Mouse (Mus musculus) small intestine, adult 2 months (tissue): ENCODE measurements around the gene Hist2h2ab.
"Not testable (repeated sequence)": the region's sequence is repeated elsewhere in the genome, so short reads cannot be mapped to it uniquely, and the experiment has no call there.

Source experiments
- CTCF ChIP-seq: fragments of 200-500 bp; IDR thresholded peaks from 2 replicates; pipeline ENCODE4 v1.5.1; 2012; ENCODE audit warnings: low read depth, mild to moderate bottlenecking, control low read depth, inconsistent platforms, low read length, moderate library complexity, mixed read lengths; ENCODE audit not compliant: insufficient replicate concordance, insufficient read length; ENCODE audit errors: extremely low read depth
- POLR2A ChIP-seq: fragments of 200-500 bp; IDR thresholded peaks from 2 replicates; pipeline ENCODE4 v1.6.1; 2012; ENCODE audit warnings: low read depth, mild to moderate bottlenecking, control low read depth, inconsistent platforms, low read length, moderate library complexity

DNA sequence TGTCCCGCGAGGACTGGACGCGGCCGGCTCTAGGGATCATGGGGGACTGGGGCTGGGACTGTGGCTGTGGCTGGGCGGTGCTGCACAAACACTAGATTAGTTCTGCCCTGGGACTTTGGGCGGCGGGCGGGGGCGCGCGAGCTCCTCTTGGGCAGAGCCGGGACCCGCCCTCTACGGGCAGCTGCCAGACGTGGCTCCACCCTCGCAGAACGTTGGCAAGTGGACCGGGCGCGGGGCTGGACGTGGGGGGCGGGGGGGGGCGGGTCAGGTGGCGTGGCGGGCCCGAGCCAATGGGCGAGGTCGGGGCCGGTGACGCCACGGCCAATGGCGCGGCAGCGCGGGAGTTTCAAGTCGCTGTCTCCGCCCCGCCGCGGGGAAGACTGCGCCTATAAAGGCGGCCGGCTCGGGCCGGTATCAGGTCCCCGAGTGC is 26.8 kb downstream of the Hist2h2ab start, which contains the start of gene Hist2h3c1:
- TF ChIP-seq POLR2A, CTCF: not testable (repeated sequence)
